In genomic region chr15:7811253-7811625, GRCm38 (mm10) we compare ENCODE assay signal across 8 mouse cellular contexts. TPM values are rescaled to one million over a fixed set of nuclear protein-coding genes. Genes with fewer than 3 reads are reported as not detected.
A peak's percentile ranks its signal among the peaks of the same experiment; 100 is the strongest.
DNase-seq lines count a peak whose midpoint lies in the region; ATAC-seq and TF ChIP-seq lines count a peak whose summit lies in the region.

No protein-coding gene starts in this region.

- WGBS in lung, postnatal 0 days = 6% methylated on average over 11 of the region's 11 CpGs
- WGBS in forebrain, embryonic 14.5 days = 2% methylated on average over 11 of the region's 11 CpGs
- WGBS in liver, embryonic 12.5 days (ENCODE audit: insufficient replicate concordance) = 2% methylated on average over 11 of the region's 11 CpGs

- peaks cover 66% of the 10 kb centered on the region for H3K27me3 ChIP-seq in lung, postnatal 0 days (replicated peaks; ENCODE audit: insufficient read depth, low read length)
- H3K27me3 ChIP-seq in forebrain, embryonic 14.5 days (replicated peaks; ENCODE audit: control insufficient read depth, insufficient read depth, low read length) = peaks cover 88% of the 10 kb centered on the region
- peaks cover 99% of the 10 kb centered on the region for H3K27me3 ChIP-seq in liver, embryonic 12.5 days (replicated peaks)

- H3K9ac ChIP-seq in lung, postnatal 0 days (replicated peaks; ENCODE audit: low read depth) = no peak overlapping the region
- peak overlapping the region; percentile 48; the same call in 1 of the 2 replicates for H3K9ac ChIP-seq in forebrain, embryonic 14.5 days (ENCODE audit: low read length)
- no peak overlapping the region for H3K9ac ChIP-seq in liver, embryonic 12.5 days

- no peak for TF ChIP-seq EP300 in lung, postnatal 0 days (IDR thresholded peaks at IDR 0.05)

- H3K4me1 ChIP-seq in lung, postnatal 0 days (ENCODE audit: insufficient read depth, low read depth, low read length) = peaks cover 7% of the 10 kb centered on the region; the same call in 1 of the 2 replicates
- H3K4me1 ChIP-seq in forebrain, embryonic 14.5 days (ENCODE audit: control insufficient read depth, insufficient read depth, low read length) = peaks cover 8% of the 10 kb centered on the region
- H3K4me1 ChIP-seq in liver, embryonic 12.5 days = no peaks in the 10 kb centered on the region

- ATAC-seq in lung, postnatal 0 days = no peak
- no peak for ATAC-seq in forebrain, embryonic 14.5 days
- no peak for ATAC-seq in liver, embryonic 12.5 days

- DNase-seq in lung, postnatal 0 days (ENCODE audit: low spot score) = no peak
- no peak for DNase-seq in lung, postnatal 14 days
- DNase-seq in forebrain, embryonic 14.5 days (ENCODE audit: low spot score) = no peak
- DNase-seq in testis, postnatal 14 days (ENCODE audit: low spot score) = peak; percentile 19
- DNase-seq in cerebellum, postnatal 10 days = no peak
- no peak for DNase-seq in kidney, postnatal 14 days
- no peak for DNase-seq in c-Kit-positive CD71-positive TER-119-positive erythroid progenitor cells, embryonic 14.5 days (ENCODE audit: low spot score)

- peak overlapping the region; percentile 52 for H3K4me3 ChIP-seq in lung, postnatal 0 days (ENCODE audit: low read depth, low read length)
- peak overlapping the region; percentile 43 for H3K4me3 ChIP-seq in forebrain, embryonic 14.5 days (ENCODE audit: low read depth, low read length)
- peak overlapping the region; percentile 41 for H3K4me3 ChIP-seq in liver, embryonic 12.5 days

- peak overlapping the region; percentile 95 for H3K4me2 ChIP-seq in lung, postnatal 0 days (replicated peaks; ENCODE audit: low read depth, low read length)
- H3K4me2 ChIP-seq in forebrain, embryonic 14.5 days (ENCODE audit: low read length) = peak overlapping the region; percentile 94
- peak overlapping the region; percentile 64 for H3K4me2 ChIP-seq in liver, embryonic 12.5 days

- TF ChIP-seq CTCF in lung, postnatal 0 days (IDR thresholded peaks at IDR 0.05) = no peak

- H3K36me3 ChIP-seq in lung, postnatal 0 days (ENCODE audit: insufficient read depth, low read length) = no peaks in the 10 kb centered on the region
- no peaks in the 10 kb centered on the region for H3K36me3 ChIP-seq in forebrain, embryonic 14.5 days (ENCODE audit: control insufficient read depth, insufficient read depth, low read length)
- H3K36me3 ChIP-seq in liver, embryonic 12.5 days = no peaks in the 10 kb centered on the region

- no peaks in the 10 kb centered on the region for H3K9me3 ChIP-seq in lung, postnatal 0 days (ENCODE audit: low read length)
- no peaks in the 10 kb centered on the region for H3K9me3 ChIP-seq in forebrain, embryonic 14.5 days (replicated peaks; ENCODE audit: control insufficient read depth, low read length)
- H3K9me3 ChIP-seq in liver, embryonic 12.5 days (replicated peaks) = no peaks in the 10 kb centered on the region

- no peak overlapping the region for H3K27ac ChIP-seq in lung, postnatal 0 days (ENCODE audit: low read length)
- no peak overlapping the region for H3K27ac ChIP-seq in forebrain, embryonic 14.5 days (ENCODE audit: low read depth, low read length)
- H3K27ac ChIP-seq in liver, embryonic 12.5 days = no peak overlapping the region

RNA-seq across cellular contexts. Expression of gene Gdnf, which starts 0.6 kb away (rescaled TPM):
- 0.30 and 0.33 TPM in 2 replicates for polyA plus RNA-seq in lung, postnatal 0 days (2015; fragmentation: Nextera tagmentation; extraction: Ambion mirVana)
- 0.04 TPM in 1 of 2 replicates, not detected in the other for polyA plus RNA-seq in forebrain, embryonic 14.5 days (2014; fragmentation: Nextera tagmentation; extraction: Ambion mirVana)
- 0.04 TPM in 1 of 2 replicates, not detected in the other for polyA plus RNA-seq in liver, embryonic 12.5 days (2016; fragmentation: Nextera tagmentation; extraction: Ambion mirVana)
